Mouse (Mus musculus): ENCODE results near the gene Fam160a1. TPM values are rescaled to one million over a fixed set of nuclear protein-coding genes. Genes with fewer than 3 reads are reported as not detected.

Gene Fam160a1
- polyA plus RNA-seq, 1 experiment from 2014 or later, result 1.4 TPM

GRCm38 (mm10) chr3:85812010-85812409 is 5.1 kb downstream of the Fam160a1 start:
- H3K27ac ChIP-seq (ENCODE audit: low read length), result no peak overlapping the region
- no peaks in the 10 kb centered on the region for H3K36me3 ChIP-seq (ENCODE audit: control insufficient read depth, insufficient read depth)
- no peaks in the 10 kb centered on the region for H3K4me1 ChIP-seq (replicated peaks; ENCODE audit: control insufficient read depth, insufficient read depth, low read length)
- H3K4me3 ChIP-seq (replicated peaks; ENCODE audit: low read length), result no peak overlapping the region
- H3K9me3 ChIP-seq (ENCODE audit: control insufficient read depth, low read length), result no peaks in the 10 kb centered on the region
- ATAC-seq, result no peak
- no peak overlapping the region for H3K4me2 ChIP-seq (ENCODE audit: low read length)
- no peaks in the 10 kb centered on the region for H3K27me3 ChIP-seq (replicated peaks; ENCODE audit: control insufficient read depth, insufficient read depth, low read length)
- 94% methylated on average over 5 of the region's 5 CpGs for WGBS
- H3K9ac ChIP-seq (replicated peaks; ENCODE audit: low read depth, low read length), result no peak overlapping the region

DNA sequence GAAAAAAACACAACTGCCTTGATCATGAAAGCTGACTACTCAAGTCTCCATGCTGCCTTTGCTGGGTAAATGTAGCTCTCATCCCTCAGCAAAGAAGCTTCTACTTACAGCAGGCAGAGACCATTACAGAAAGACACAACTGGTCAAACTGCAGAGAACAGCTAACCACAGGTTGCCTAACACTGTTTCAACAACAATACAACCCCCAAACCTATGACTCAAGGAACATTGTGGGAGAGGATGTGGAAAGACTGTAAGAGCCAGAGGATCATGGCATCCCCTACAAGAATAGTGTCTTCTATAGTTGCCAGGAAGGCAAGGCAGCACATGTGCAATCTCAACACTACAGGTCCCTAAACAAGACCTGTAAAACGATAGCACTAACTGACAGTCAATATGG is 23.9 kb downstream of the Fam160a1 start:
- no peak overlapping the region for H3K4me2 ChIP-seq (ENCODE audit: low read length)
- no peaks in the 10 kb centered on the region for H3K4me1 ChIP-seq (replicated peaks; ENCODE audit: control insufficient read depth, insufficient read depth, low read length)
- 92% methylated on average over 1 of the region's 1 CpGs for WGBS
- H3K36me3 ChIP-seq (ENCODE audit: control insufficient read depth, insufficient read depth), result no peaks in the 10 kb centered on the region
- no peaks in the 10 kb centered on the region for H3K27me3 ChIP-seq (replicated peaks; ENCODE audit: control insufficient read depth, insufficient read depth, low read length)
- H3K4me3 ChIP-seq (replicated peaks; ENCODE audit: low read length), result no peak overlapping the region
- H3K9me3 ChIP-seq (ENCODE audit: control insufficient read depth, low read length), result 0 out of 2 replicates have a peak, but pooled peaks cover 2% of the 10 kb centered on the region
- no peak overlapping the region for H3K27ac ChIP-seq (ENCODE audit: low read length)
- ATAC-seq, result no peak
- no peak overlapping the region for H3K9ac ChIP-seq (replicated peaks; ENCODE audit: low read depth, low read length)

DNA sequence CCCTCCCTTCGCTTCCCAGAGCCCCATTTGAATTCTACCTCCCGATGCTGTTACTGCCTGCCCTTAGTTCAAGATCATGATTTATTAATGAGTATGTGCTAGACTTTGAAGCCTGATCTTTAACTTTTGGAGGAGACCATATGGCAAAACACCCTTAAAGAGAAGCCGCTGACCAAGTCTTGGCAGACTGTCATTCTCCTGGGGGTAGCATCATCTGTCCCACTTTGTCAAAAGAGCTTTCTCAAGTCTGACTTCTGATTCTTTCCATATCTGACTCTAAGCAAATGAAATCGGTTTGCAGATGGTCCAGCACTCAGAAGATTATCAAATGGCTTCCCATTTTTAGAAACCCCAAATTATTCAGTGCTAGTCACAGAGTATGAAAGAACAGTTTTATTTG is 27.3 kb downstream of the Fam160a1 start:
- Histone ChIP-seq H3K4me1 (replicated peaks; ENCODE audit: control insufficient read depth, insufficient read depth, low read length) (peaks cover 4% of the 10 kb centered on the region; the same call in 1 of the 2 replicates), H3K27ac (ENCODE audit: low read length) (peak overlapping the region; percentile 45; the same call in 1 of the 2 replicates), H3K9me3 (ENCODE audit: control insufficient read depth, low read length) (no peaks in the 10 kb centered on the region), H3K36me3 (ENCODE audit: control insufficient read depth, insufficient read depth) (no peaks in the 10 kb centered on the region), H3K27me3 (replicated peaks; ENCODE audit: control insufficient read depth, insufficient read depth, low read length) (no peaks in the 10 kb centered on the region), H3K4me2 (ENCODE audit: low read length) (no peak overlapping the region), H3K9ac (replicated peaks; ENCODE audit: low read depth, low read length) (no peak overlapping the region), H3K4me3 (replicated peaks; ENCODE audit: low read length) (no peak overlapping the region)
- 53% methylated on average over 4 of the region's 4 CpGs for WGBS
- peak; percentile 73 for ATAC-seq

GRCm38 (mm10) chr3:85786501-85786900 is 30.6 kb downstream of the Fam160a1 start:
- Histone ChIP-seq H3K4me3 (replicated peaks; ENCODE audit: low read length) (no peak overlapping the region), H3K27me3 (replicated peaks; ENCODE audit: control insufficient read depth, insufficient read depth, low read length) (no peaks in the 10 kb centered on the region), H3K9ac (replicated peaks; ENCODE audit: low read depth, low read length) (no peak overlapping the region), H3K36me3 (ENCODE audit: control insufficient read depth, insufficient read depth) (no peaks in the 10 kb centered on the region), H3K9me3 (ENCODE audit: control insufficient read depth, low read length) (no peaks in the 10 kb centered on the region), H3K4me1 (replicated peaks; ENCODE audit: control insufficient read depth, insufficient read depth, low read length) (peaks cover 4% of the 10 kb centered on the region; the same call in 1 of the 2 replicates), H3K27ac (ENCODE audit: low read length) (no peak overlapping the region), H3K4me2 (ENCODE audit: low read length) (no peak overlapping the region)
- ATAC-seq, result no peak
- WGBS, result 46% methylated on average over 8 of the region's 8 CpGs

DNA sequence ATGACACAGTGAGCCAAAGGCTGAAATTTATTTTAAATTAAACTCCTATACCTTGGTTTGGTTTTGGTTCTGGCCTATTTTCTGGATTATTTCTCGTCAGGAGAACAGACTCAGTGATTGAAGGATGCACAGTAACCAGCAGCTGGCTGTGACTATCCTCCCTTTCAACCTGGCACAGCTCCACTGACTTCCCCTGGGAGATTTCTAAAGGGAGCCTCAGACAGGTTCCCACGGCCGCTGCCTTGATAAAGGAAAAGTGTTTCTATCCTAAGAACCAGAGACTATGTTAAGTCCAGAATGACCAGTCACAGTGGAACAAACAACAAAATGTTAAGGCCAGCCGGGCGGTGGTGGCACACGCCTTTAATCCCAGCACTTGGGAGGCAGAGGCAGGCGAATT is 36.2 kb downstream of the Fam160a1 start:
- 74% methylated on average over 7 of the region's 7 CpGs for WGBS
- no peak overlapping the region for H3K9ac ChIP-seq (replicated peaks; ENCODE audit: low read depth, low read length)
- no peak for ATAC-seq
- no peak overlapping the region for H3K4me2 ChIP-seq (ENCODE audit: low read length)
- peaks cover 12% of the 10 kb centered on the region for H3K4me1 ChIP-seq (replicated peaks; ENCODE audit: control insufficient read depth, insufficient read depth, low read length)
- H3K27me3 ChIP-seq (replicated peaks; ENCODE audit: control insufficient read depth, insufficient read depth, low read length), result no peaks in the 10 kb centered on the region
- H3K36me3 ChIP-seq (ENCODE audit: control insufficient read depth, insufficient read depth), result no peaks in the 10 kb centered on the region
- H3K9me3 ChIP-seq (ENCODE audit: control insufficient read depth, low read length), result no peaks in the 10 kb centered on the region
- no peak overlapping the region for H3K27ac ChIP-seq (ENCODE audit: low read length)
- no peak overlapping the region for H3K4me3 ChIP-seq (replicated peaks; ENCODE audit: low read length)

DNA sequence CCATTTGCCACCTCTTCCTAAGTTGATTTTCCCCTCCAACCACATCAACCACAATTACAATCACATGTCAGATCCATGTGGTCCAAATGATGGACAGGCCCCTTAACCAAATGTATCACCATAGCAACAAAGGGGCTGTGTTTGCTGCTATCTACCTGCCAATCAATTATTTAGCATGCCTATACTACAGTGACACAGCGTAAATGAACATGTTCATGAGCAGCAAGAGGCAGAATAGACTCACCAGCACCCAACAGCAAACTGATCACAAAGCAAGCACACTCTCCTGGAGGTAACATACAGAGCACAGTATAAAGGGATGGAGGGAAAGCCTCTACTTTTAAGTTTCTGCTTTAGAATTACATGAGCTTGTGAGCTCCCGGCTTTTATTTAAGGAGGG is 36.8 kb downstream of the Fam160a1 start:
- WGBS, result 47% methylated on average over 2 of the region's 2 CpGs
- H3K27me3 ChIP-seq (replicated peaks; ENCODE audit: control insufficient read depth, insufficient read depth, low read length), result no peaks in the 10 kb centered on the region
- H3K4me2 ChIP-seq (ENCODE audit: low read length), result no peak overlapping the region
- peak; percentile 45 for ATAC-seq
- H3K9ac ChIP-seq (replicated peaks; ENCODE audit: low read depth, low read length), result no peak overlapping the region
- no peaks in the 10 kb centered on the region for H3K36me3 ChIP-seq (ENCODE audit: control insufficient read depth, insufficient read depth)
- no peaks in the 10 kb centered on the region for H3K9me3 ChIP-seq (ENCODE audit: control insufficient read depth, low read length)
- H3K4me1 ChIP-seq (replicated peaks; ENCODE audit: control insufficient read depth, insufficient read depth, low read length), result peaks cover 12% of the 10 kb centered on the region
- no peak overlapping the region for H3K4me3 ChIP-seq (replicated peaks; ENCODE audit: low read length)
- H3K27ac ChIP-seq (ENCODE audit: low read length), result no peak overlapping the region; the same call in 1 of the 2 replicates

GRCm38 (mm10) chr3:85777841-85778240 is 39.2 kb downstream of the Fam160a1 start:
- Histone ChIP-seq H3K27ac (ENCODE audit: low read length) (no peak overlapping the region), H3K4me1 (replicated peaks; ENCODE audit: control insufficient read depth, insufficient read depth, low read length) (peaks cover 12% of the 10 kb centered on the region), H3K9me3 (ENCODE audit: control insufficient read depth, low read length) (no peaks in the 10 kb centered on the region), H3K4me2 (ENCODE audit: low read length) (no peak overlapping the region), H3K9ac (replicated peaks; ENCODE audit: low read depth, low read length) (no peak overlapping the region), H3K27me3 (replicated peaks; ENCODE audit: control insufficient read depth, insufficient read depth, low read length) (no peaks in the 10 kb centered on the region), H3K36me3 (ENCODE audit: control insufficient read depth, insufficient read depth) (no peaks in the 10 kb centered on the region), H3K4me3 (replicated peaks; ENCODE audit: low read length) (no peak overlapping the region)
- WGBS, result 77% methylated on average over 2 of the region's 2 CpGs
- no peak for ATAC-seq

GRCm38 (mm10) chr3:85777356-85777755 is 39.7 kb downstream of the Fam160a1 start:
- ATAC-seq, result no peak

DNA sequence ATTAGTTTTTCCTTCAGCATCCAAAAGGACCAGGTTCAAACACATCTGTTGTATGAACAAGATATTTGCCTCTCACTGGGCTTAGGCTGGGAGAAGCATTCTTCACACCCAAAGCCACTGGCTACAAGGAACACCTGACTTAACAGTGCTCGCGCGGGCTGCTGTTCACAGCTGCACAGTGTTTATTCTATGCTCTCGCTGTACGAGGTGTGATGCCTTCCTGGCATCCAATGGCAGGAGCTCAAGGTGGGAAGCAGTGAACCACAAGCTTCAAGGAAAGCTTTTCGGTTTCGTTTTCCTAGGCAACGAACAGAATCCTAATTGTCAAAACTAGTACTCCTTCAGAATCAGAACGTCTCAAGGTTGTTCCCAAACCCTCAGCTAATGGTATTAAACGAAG is 40.4 kb downstream of the Fam160a1 start:
- Histone ChIP-seq H3K27me3 (replicated peaks; ENCODE audit: control insufficient read depth, insufficient read depth, low read length) (no peaks in the 10 kb centered on the region), H3K27ac (ENCODE audit: low read length) (no peak overlapping the region), H3K36me3 (ENCODE audit: control insufficient read depth, insufficient read depth) (no peaks in the 10 kb centered on the region), H3K4me2 (ENCODE audit: low read length) (no peak overlapping the region), H3K9me3 (ENCODE audit: control insufficient read depth, low read length) (no peaks in the 10 kb centered on the region), H3K9ac (replicated peaks; ENCODE audit: low read depth, low read length) (no peak overlapping the region), H3K4me1 (replicated peaks; ENCODE audit: control insufficient read depth, insufficient read depth, low read length) (peaks cover 12% of the 10 kb centered on the region), H3K4me3 (replicated peaks; ENCODE audit: low read length) (no peak overlapping the region)
- WGBS, result 60% methylated on average over 10 of the region's 10 CpGs
- no peak for ATAC-seq

More at GRCm38 (mm10) chr3:85777356-85777755, 39.7 kb downstream of the Fam160a1 start:
- Histone ChIP-seq H3K27ac (ENCODE audit: low read length) (no peak overlapping the region), H3K4me3 (replicated peaks; ENCODE audit: low read length) (no peak overlapping the region), H3K27me3 (replicated peaks; ENCODE audit: control insufficient read depth, insufficient read depth, low read length) (no peaks in the 10 kb centered on the region), H3K36me3 (ENCODE audit: control insufficient read depth, insufficient read depth) (no peaks in the 10 kb centered on the region), H3K4me1 (replicated peaks; ENCODE audit: control insufficient read depth, insufficient read depth, low read length) (peaks cover 12% of the 10 kb centered on the region), H3K9me3 (ENCODE audit: control insufficient read depth, low read length) (no peaks in the 10 kb centered on the region), H3K9ac (replicated peaks; ENCODE audit: low read depth, low read length) (no peak overlapping the region), H3K4me2 (ENCODE audit: low read length) (no peak overlapping the region)
- 81% methylated on average over 4 of the region's 4 CpGs for WGBS

- Histone ChIP-seq H3K27ac (ENCODE audit: low read length) (no peak overlapping the region), H3K4me1 (replicated peaks; ENCODE audit: control insufficient read depth, insufficient read depth, low read length) (peaks cover 12% of the 10 kb centered on the region)
- WGBS, result 45% methylated on average over 6 of the region's 6 CpGs
These were observed 41.0 kb downstream of the Fam160a1 start for GRCm38 (mm10) chr3:85776126-85776525.

More at GRCm38 (mm10) chr3:85776126-85776525, 41.0 kb downstream of the Fam160a1 start:
- no peaks in the 10 kb centered on the region for H3K9me3 ChIP-seq (ENCODE audit: control insufficient read depth, low read length)
- H3K4me3 ChIP-seq (replicated peaks; ENCODE audit: low read length), result no peak overlapping the region
- H3K27me3 ChIP-seq (replicated peaks; ENCODE audit: control insufficient read depth, insufficient read depth, low read length), result no peaks in the 10 kb centered on the region
- no peak overlapping the region for H3K9ac ChIP-seq (replicated peaks; ENCODE audit: low read depth, low read length)
- no peaks in the 10 kb centered on the region for H3K36me3 ChIP-seq (ENCODE audit: control insufficient read depth, insufficient read depth)
- no peak overlapping the region for H3K4me2 ChIP-seq (ENCODE audit: low read length)
- no peak for ATAC-seq

Data from forebrain, embryonic 16.5 days (tissue).